Mouse (Mus musculus): ENCODE results near the gene Prkce. TPM values are rescaled to one million over a fixed set of nuclear protein-coding genes. Genes with fewer than 3 reads are reported as not detected.

Gene Prkce
- total RNA-seq, 2 experiments from 2014 or later, result 2.3 to 5.9 TPM

DNA sequence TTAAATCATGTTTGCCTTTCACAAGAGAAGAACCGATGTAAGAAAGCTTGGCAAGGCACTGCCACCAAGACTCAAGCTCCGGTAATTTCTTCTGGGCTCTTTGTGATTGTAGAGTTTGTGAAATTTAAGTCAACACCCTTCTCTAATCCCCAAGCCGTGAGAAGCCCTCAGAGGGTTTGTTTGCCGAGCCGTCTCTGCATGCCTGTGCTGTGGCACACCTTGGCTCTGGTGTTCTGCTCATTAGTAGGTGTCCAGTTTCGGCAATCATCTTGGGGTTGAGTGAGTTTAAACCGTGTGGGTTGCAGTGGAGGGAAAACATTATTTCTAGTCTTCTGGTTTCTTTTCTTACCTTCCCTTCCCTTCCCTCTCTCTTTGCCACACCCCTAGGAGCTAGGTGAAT is 358.4 kb downstream of the Prkce start:
- ATAC-seq (replicated peaks; ENCODE audit: poor library complexity, severe bottlenecking), result no peak

DNA sequence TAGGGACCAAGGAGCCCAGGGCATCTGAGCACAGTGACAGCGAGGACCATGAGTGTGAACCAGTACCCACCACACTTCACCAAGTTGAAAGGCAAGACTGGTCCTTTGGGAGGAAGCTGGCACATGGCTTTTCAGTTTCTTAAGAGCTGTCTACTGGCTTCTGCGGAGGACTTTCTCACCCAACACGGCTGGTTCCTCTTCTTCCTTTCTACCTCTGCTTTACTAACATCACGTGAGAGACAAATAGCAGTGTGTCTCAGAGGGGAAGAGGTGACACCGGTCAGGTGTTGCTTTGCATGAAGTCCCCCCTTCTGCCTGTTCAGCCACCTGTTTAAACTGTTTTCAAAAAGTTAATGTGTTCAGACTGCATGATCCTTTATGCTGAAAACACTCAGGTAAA is 359.7 kb downstream of the Prkce start:
- no peak for ATAC-seq (replicated peaks; ENCODE audit: poor library complexity, severe bottlenecking)

GRCm38 (mm10) chr17:86529003-86529402 is 361.4 kb downstream of the Prkce start:
- ATAC-seq (replicated peaks; ENCODE audit: poor library complexity, severe bottlenecking), result no peak

DNA sequence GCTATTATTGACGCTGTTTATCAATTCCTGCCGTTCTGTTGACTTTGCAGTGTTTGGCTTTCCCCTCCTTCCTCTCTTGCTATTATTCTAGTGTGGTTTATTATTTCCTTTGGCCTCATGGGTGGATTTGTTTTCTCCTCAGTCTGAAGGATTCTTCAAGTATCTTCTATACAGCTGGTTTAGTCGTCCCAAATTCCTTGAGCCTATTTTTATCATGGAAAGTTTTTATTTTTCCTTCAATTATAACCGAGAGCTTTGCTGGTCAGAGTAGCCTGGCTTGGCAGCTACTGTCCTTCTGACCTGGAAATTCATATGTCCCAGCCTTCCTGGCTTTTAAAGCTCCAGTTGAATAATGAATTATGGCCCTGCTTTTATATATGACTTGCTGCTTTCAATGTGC is 361.8 kb downstream of the Prkce start:
- ATAC-seq (replicated peaks; ENCODE audit: poor library complexity, severe bottlenecking), result no peak

DNA sequence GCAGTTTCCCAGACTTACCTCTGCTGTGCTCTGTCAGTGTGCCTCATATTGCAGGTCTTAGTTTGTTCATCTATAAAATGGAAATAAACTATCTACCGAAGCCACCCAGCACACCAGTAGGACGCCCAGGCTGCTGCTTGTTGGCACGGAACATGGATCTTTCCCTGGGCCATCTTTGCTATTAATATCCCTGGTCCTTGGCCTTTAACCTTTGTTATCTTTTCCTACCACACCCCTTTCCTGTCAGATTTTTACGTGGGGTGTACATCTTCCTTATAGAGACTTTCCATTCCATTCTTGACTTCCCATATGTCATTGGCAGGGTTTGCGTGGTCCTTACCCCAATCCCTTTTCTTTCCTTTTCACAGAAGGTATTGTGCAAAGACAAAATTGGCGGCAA is 363.6 kb downstream of the Prkce start:
- no peak for ATAC-seq (replicated peaks; ENCODE audit: poor library complexity, severe bottlenecking)

- peak; percentile 15; the same call in 1 of the 2 replicates for ATAC-seq (replicated peaks; ENCODE audit: poor library complexity, severe bottlenecking)
Observed at GRCm38 (mm10) chr17:86532783-86533548, 365.4 kb downstream of the Prkce start.

DNA sequence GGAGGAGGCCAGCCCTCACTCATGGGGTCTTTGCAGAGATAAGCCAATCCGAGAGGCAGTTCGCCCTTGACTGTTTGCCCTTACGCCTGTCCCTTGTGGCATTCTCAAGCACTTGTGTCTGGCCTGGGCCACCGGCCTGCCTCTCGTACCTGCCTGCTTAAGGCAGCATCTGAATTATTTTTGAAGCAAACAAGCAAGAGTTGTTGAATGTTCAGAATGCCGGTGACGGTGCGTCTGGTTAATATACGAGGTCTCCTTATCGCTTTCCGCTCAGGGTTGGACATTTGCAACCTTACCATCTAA is 365.9 kb downstream of the Prkce start:
- ATAC-seq (replicated peaks; ENCODE audit: poor library complexity, severe bottlenecking), result no peak

DNA sequence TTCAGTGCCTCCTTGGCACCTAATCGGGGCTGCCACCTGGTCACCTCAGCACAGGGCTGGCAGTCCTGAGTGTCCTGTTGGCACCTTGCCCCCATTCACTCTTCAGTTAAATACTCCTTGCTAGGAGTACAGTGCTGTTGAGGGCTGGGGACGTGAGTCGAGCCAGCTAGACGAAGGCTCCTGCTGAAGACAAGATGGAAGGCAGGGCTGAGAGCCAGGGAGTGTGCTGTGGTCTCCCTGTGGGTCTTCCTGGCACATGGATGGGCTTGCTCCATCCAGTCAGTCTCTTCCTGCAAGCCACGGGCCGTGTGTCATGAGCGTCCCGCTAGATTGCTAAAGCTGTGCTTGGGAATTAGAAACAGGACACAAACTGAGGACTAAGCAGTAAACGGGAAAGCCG is 367.5 kb downstream of the Prkce start:
- ATAC-seq (replicated peaks; ENCODE audit: poor library complexity, severe bottlenecking), result no peak

DNA sequence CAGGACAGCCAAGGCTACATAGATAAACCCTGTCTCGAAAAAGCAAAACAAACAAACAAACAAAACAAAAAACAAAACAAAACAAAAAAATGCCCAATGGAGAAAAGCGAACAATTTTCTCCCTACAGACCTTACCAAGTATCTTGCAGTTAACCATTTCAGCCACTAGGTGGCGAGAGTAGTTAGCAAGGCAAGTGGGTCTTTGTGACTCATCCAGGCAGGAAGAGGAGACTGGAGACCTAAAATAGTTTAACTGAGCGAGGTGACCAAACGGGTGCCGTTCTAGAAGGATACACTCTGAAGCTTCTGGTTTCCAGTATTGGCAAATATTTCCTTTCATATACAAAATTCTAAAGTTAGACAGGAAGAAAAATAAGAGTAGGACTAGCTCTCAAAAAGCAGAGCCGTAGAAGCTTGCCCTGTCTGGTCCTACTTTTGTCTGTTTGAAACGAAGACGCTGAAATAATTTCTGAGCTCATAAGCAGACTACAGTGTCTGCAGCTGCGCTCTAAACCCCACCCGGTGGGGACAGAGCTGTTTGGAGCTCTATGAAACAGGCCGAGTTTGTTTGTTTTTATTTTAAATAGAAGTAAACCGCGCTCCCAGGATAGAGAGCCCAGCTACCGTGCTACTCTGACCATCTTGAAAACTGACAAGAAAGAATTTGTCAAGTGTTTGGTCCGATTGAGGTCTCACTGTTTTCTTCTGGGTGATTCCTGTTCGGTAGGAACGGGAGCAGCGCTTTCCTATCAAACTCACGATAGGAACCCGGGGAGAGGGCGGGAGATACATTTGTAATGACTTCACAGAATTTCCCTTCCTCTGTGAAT is 368.5 kb downstream of the Prkce start:
- ATAC-seq (replicated peaks; ENCODE audit: poor library complexity, severe bottlenecking), result peak; percentile 92

GRCm38 (mm10) chr17:86539881-86540430 is 372.4 kb downstream of the Prkce start:
- no peak for ATAC-seq (replicated peaks; ENCODE audit: poor library complexity, severe bottlenecking)

GRCm38 (mm10) chr17:86546529-86546928 is 378.9 kb downstream of the Prkce start:
- ATAC-seq (replicated peaks; ENCODE audit: poor library complexity, severe bottlenecking), result no peak

- no peak for ATAC-seq (replicated peaks; ENCODE audit: poor library complexity, severe bottlenecking)
Observed at GRCm38 (mm10) chr17:86549128-86549527, 381.5 kb downstream of the Prkce start.

- ATAC-seq (replicated peaks; ENCODE audit: poor library complexity, severe bottlenecking), result no peak
Observed at GRCm38 (mm10) chr17:86551561-86551960, 384.0 kb downstream of the Prkce start.

- no peak for ATAC-seq (replicated peaks; ENCODE audit: poor library complexity, severe bottlenecking)
Observed at GRCm38 (mm10) chr17:86551995-86552394, 384.4 kb downstream of the Prkce start.

DNA sequence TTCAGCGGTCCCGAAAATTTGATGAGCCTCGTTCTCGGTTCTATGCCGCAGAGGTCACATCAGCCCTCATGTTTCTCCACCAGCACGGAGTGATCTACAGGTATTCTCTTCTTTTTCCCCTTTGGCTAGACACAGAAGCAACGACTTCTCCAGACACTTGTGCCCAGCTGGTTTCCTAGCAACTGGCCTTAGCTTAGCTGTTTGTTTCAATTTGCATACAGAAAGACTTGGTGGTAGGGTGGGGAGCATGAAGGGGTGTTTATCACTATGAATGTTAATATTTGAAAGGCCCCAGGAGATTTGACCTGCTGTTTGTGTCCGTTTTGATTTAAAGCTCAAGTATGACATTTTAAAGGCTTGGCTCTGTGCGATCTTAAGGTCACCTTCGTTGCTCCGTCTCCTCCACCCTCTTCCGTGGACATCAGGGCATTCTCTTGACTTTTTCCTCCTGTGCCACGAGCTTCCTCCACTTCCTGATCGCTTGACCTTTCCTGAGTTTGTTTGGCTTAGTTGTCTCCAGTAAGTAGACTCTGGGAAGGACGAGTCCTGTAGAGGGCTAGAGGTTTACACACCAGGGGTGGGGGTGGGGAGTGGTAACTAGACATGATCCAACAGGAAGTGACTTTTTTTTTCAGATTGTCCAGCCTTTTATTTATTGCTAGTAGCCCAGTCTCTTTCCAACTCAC is 391.8 kb downstream of the Prkce start:
- no peak for ATAC-seq (replicated peaks; ENCODE audit: poor library complexity, severe bottlenecking)

DNA sequence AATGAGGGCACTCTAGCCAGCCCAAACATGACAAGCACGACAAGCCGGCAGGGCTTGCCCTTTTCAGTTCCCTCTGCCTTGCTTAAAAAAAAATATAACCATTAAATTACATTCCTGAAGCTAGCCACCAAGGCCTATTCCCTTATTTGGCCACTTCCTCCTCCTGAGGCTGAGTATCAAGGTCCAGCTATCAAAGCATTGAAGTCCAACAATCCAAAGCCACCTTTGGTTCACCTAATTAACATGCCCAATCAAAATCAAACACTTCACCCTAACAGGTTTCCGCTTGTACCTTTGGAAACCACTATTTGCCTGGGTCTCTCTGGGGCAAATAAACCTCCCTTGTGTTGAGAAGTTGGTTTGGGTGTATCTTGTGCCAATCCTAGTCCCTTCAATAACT is 392.9 kb downstream of the Prkce start:
- ATAC-seq (replicated peaks; ENCODE audit: poor library complexity, severe bottlenecking), result no peak

DNA sequence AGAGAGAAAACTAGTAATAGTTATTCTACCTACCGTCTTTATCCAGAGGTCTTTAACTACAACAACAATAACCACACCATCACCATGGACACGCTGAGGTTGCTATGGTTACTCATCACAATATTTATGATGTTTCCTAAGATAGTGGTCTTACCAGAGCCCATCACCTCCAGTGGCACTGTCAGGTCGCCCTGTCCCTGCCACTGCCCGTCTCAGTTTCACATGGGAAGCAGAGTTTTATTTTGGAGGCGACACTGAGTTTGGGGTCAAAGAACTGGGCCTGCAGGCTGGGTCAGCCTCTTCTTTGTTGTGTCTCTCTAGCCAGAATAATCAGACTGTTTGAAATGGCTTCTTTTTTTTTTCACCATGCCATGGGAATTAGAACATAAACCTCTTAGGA is 402.9 kb downstream of the Prkce start:
- no peak for ATAC-seq (replicated peaks; ENCODE audit: poor library complexity, severe bottlenecking)

- ATAC-seq (replicated peaks; ENCODE audit: poor library complexity, severe bottlenecking), result no peak
Observed at GRCm38 (mm10) chr17:86571266-86571665, 403.7 kb downstream of the Prkce start.

DNA sequence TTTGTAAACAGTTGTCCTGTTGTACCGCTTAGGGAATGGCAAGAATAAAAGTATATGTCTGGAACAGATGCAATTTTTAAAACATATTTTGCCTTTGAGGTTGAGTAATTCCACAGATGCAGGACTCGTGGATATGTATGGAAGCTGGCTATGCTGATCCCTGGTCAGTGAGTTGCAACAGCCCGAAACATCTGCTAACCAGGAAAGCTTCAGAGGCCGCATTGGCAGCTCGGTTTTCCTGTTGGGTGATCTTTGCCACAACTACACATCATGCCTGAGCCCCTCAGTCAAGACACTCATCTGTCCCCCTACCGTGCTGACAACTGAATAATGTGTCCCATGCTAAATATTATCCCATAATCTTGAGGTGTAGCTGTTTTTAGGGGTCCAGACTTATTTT is 404.6 kb downstream of the Prkce start:
- no peak for ATAC-seq (replicated peaks; ENCODE audit: poor library complexity, severe bottlenecking)

DNA sequence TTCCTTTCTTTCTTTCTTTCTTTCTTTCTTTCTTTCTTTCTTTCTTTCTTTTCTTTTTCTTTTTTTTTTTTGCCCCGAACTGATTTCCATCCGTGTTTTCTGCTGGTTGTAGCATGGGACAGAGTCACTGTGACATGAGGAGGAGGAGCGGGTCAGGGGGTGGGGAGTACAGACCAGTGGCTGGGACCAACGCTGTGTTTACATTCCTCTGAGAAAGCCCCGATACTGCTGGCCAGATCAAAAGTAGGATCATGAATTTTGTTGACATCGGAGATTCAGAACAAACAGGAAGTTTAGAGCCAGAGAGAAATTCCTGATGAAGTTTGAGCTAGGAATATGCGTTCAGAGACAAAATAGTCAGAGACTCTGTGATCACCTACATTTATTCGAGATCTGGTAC is 405.0 kb downstream of the Prkce start:
- no peak for ATAC-seq (replicated peaks; ENCODE audit: poor library complexity, severe bottlenecking)
